ENCODE assay signal across 8 mouse cellular contexts in genomic region chr3:152477796-152478527, GRCm38 (mm10).
DNase-seq lines count a peak whose midpoint lies in the region; ATAC-seq and TF ChIP-seq lines count a peak whose summit lies in the region.

No protein-coding gene starts in this region.

- peak overlapping the region; percentile 18 for H3K27ac ChIP-seq in kidney, adult 2 months (ENCODE audit: insufficient read depth, low read depth, low read length)
- H3K27ac ChIP-seq in midbrain, embryonic 16.5 days (ENCODE audit: low read length): no peak overlapping the region

- TF ChIP-seq CTCF in kidney, adult 2 months (conservative IDR thresholded peaks at IDR 0.05; ENCODE audit: insufficient read depth, insufficient read length, low read depth, low read length): peak; percentile 69

- H3K9me3 ChIP-seq in midbrain, embryonic 16.5 days (replicated peaks; ENCODE audit: control insufficient read depth, low read length, poor library complexity, severe bottlenecking): no peaks in the 10 kb centered on the region

- DNase-seq in 3T3-L1 (ENCODE audit: low read depth, low spot score): peak; percentile 88
- DNase-seq in adrenal gland, adult 8-10 months: peak; percentile 59
- DNase-seq in embryo, embryonic 9.5 days (ENCODE audit: extremely low spot score): peak; percentile 77
- peak; percentile 54 for DNase-seq in heart, adult 8-10 months (ENCODE audit: low spot score)
- peak; percentile 83 for DNase-seq in kidney, adult 2 months
- peak; percentile 80 for DNase-seq in liver
- DNase-seq in spleen, postnatal 36 days (ENCODE audit: low spot score in 2 of 2): peak; percentile 67 to 71

- peak; percentile 70 for ATAC-seq in midbrain, embryonic 16.5 days

- no peak for TF ChIP-seq POLR2A in kidney, adult 2 months (IDR thresholded peaks at IDR 0.05; ENCODE audit: low read depth, low read length)

- peak overlapping the region; percentile 51 for H3K9ac ChIP-seq in midbrain, embryonic 16.5 days (ENCODE audit: low read depth, low read length)

- H3K4me1 ChIP-seq in kidney, adult 2 months (ENCODE audit: control insufficient read depth, insufficient read depth, low read length): no peaks in the 10 kb centered on the region; the same call in 1 of the 2 replicates
- peaks cover 11% of the 10 kb centered on the region for H3K4me1 ChIP-seq in midbrain, embryonic 16.5 days (ENCODE audit: control insufficient read depth, insufficient read depth, low read length)

- 2% methylated on average over 23 of the region's 23 CpGs for WGBS in kidney, adult 2 months
- 6% methylated on average over 23 of the region's 23 CpGs for WGBS in midbrain, embryonic 16.5 days

- H3K27me3 ChIP-seq in kidney, adult 2 months (replicated peaks; ENCODE audit: control insufficient read depth, insufficient read depth, low read length): no peaks in the 10 kb centered on the region
- no peaks in the 10 kb centered on the region for H3K27me3 ChIP-seq in midbrain, embryonic 16.5 days (ENCODE audit: control insufficient read depth, insufficient read depth, low read depth, low read length)

- H3K4me2 ChIP-seq in midbrain, embryonic 16.5 days (ENCODE audit: low read length): peak overlapping the region; percentile 43

- H3K36me3 ChIP-seq in kidney, adult 2 months (ENCODE audit: control insufficient read depth, insufficient read depth, low read length): no peaks in the 10 kb centered on the region
- H3K36me3 ChIP-seq in midbrain, embryonic 16.5 days (ENCODE audit: control insufficient read depth, insufficient read depth, low read length): no peaks in the 10 kb centered on the region

- peak overlapping the region; percentile 50 for H3K4me3 ChIP-seq in kidney, adult 2 months (ENCODE audit: insufficient read depth, low read depth, low read length)
- peak overlapping the region; percentile 11 for H3K4me3 ChIP-seq in midbrain, embryonic 16.5 days (ENCODE audit: low read depth, low read length)
